Mouse (Mus musculus): ENCODE results near the gene Sh2d3c.
A peak's percentile ranks its signal among the peaks of the same experiment; 100 is the strongest.

Gene Sh2d3c

DNA sequence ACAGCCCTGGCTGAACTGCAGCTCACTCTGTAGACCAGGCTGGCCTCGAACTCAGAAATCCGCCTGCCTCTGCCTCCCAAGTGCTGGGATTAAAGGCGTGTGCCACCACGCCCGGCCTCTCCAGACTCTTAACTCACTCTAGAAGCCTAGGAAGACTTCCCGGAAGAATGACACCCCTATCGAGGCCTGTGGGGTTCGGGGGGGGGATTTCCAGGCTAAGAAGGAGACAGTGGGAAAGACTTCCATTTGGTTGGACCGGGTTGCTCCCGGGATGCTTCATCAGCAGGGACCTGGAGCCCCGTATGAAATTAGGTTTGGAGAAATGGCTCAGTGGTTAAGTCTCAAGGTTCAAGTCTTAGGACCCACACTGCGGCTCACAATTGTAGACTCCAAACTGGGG is 26.2 kb upstream of the Sh2d3c start:
- no peak for DNase-seq (ENCODE audit: low read depth, low spot score)

DNA sequence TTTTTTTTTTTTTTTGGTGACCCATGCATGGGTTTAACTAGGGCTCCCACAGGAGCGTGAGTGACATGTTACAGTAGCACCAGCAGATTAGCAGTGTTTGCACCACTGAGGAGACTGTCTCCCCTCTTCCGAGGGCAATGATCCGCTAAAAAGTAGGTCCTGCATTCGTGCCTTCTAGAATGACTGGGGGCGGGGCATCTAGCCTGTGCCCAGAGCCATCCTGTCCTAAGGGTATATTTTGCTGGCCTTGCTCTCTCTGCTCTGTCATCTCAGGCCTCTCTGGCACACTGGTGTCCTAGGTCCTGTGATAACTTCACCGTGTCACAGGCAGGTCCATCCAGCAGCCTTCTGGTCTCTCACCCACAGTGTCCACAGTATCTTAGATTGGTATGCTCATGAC is 21.2 kb upstream of the Sh2d3c start:
- no peak for DNase-seq (ENCODE audit: low read depth, low spot score)

DNA sequence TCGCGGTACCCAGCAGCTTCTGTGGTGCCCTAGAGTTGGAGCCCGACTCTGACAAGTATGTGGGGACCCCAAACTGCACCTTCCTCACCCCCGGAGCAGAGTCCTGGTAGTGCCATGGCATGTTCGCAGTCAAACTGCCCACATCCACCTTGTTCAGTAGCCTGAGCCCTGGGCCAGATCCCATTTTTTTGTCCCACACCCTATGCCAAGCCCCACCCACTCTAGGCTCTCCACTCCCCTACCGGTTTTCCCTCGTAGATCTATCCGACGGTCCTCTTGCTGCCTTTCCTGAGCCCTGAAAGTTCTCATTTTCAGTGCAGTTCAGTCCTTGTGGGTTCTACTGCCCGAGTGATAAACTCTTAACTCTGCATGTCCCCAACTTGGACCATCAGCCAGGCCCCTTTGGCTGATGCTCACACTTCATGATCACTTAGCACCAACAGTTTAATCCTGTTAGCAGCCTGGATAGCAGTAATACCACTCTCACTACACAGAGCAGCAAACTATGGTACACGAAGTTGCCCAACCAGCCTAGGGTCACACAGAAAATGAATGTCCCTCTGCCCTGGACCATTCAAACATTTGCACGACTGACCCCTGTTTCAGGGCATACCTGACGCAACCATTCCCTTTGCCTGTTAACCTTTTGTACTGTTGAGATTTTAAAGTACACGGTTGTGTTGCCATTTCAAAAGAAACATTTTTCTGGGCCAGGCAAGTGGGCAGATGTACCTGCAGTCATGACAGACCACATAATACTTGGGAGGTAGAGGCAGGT is 19.7 kb upstream of the Sh2d3c start:
- DNase-seq (ENCODE audit: low read depth, low spot score), result no peak

DNA sequence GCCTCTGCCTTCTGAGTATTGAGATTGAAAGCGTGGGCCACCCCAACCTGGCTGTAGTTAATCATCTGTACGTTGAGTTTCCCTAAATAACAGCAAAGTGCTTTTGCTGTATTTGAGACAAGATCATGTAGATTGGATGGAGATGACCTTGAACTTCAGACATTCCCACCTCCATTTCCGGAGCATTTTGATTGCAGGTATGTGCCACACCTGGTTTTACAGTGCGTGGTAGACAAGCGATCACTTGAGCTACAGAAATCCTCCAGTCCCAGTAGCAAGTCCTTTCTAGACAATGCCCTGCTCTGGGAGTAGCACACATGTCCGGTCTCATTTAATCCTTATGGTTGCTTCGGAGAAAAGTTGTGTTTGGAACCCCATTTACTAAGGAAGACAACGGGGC is 17.8 kb upstream of the Sh2d3c start:
- no peak for DNase-seq (ENCODE audit: low read depth, low spot score)

DNA sequence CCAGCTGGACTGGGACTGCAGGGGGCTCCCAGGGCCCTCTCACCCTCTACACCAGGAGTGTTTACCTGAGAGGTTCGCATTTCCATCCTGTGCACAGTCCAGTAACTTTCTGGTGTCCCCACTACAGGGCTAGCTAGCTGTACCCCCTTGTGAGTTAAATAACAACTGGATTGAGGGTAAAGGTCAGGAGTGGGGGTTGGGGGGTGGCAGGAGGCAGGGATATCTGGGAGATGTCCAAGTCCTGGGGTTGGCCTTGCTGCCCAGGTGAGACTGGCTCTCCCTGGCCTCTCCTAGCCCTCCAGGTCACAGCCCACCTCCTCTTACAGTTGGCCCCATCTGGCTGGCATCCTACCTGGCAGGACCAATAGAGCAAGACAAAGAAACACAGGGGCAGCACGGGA is 16.8 kb upstream of the Sh2d3c start, which contains the start of gene Fpgs:
TSS of gene Fpgs (minus strand) at position 125 of the 401 bp plus-strand sequence.
- no peak for DNase-seq (ENCODE audit: low read depth, low spot score)

DNA sequence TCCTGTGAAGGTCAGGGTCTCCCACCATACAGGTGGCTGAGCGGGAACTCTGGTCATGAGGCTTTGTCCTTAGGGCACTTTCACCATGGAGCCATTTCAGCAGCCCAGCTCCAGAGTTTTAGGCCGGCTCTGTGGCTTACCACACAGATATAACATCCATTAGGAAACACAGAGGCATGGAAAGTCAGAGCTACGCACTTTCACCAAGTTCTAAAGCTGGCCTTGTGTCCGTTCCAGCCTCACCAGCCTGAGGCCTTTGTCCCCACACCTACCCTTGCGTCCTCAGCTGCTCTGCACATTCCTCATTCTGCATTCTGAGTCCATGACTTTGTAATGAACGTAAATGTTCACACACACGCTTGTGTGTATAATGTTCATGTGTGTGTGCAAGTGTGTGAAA is 15.8 kb upstream of the Sh2d3c start:
- DNase-seq (ENCODE audit: low read depth, low spot score), result no peak

DNA sequence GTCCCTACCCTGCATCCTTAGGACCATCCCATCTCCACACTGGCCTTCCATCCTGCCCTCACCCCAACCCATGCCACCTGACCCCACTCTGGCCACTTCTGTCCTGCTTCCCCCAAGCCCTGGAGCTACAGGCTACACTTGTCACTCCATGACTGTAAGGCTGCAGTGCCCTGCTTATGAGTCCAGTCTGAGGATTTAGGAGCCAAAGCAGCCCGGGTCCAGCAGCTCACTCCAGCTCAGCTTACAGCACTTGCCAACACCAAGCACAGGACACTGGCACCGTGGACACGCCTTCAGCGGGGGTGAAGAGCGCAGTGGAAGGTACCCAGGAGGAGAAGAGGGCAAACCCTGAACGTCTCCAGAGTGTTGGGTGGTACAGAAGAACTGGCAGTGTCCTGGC is 13.9 kb upstream of the Sh2d3c start:
- DNase-seq (ENCODE audit: low read depth, low spot score), result no peak

DNA sequence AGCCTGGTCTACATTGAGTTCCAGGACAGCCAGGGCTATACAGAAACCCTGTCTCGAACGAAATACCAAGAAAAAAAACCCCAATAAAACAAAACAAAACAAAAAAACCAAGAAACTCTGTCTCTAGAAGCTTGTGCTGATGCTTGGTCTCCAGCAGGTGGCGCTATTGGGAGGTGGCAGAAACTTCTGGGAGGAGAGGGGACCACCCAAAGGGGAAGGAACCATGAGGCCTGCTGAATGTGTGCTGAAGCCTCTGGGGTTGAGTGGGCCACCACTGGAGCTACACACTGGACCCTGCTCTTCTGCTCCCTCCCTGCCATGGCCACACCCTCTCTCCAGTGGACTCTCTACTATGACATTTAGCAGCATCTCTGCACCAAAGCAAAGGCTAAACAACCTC is 12.2 kb upstream of the Sh2d3c start:
- DNase-seq (ENCODE audit: low read depth, low spot score), result peak; percentile 58

DNA sequence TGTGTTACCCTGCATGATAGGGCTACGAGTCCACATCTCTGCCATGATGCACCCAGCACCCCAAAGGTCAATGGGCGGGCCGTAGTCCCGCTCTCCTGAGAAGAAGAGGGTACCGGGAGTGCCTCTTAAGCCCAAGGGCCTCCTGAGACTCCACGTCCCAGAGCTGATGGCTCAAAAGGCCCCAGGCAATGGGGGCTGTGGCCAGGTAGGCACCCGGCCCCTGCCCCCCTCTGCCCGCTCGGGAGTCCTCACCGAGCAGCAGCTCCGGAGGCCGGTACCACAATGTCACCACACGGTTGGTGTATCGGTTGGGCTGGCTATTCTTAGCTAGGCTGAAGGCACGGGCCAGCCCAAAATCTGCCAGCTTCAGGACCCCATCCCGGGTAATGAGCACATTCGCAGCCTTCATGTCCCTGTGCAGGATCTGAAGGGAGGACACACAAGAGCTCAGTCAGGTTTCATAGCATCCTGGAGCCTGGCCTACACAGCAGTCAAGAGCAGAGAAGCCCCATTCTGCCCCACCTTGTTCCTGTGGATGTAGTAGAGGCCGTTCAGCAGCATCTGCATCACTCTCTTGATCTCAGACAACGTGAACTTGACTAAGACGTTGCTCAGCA is 11.2 kb upstream of the Sh2d3c start:
- no peak for DNase-seq (ENCODE audit: low read depth, low spot score)

DNA sequence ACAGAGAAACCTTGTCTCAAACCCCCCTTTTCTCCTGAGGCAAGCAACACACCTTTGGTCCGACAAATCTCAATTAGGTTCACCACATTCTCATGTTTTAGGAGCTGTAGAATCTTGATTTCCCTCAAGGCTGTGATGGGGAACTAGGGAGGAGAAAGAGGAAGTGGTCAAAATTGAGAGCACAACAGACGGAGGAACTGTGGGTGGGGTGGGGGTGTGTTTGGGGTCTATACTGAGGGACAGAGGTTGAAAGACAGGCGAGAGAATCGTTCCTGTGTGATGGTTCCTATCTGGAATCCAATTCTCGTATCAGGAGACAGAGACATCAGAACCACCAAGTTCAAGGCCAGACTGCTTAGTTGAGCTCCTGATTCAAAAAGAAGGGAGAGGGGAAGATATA is 10.4 kb upstream of the Sh2d3c start:
- DNase-seq (ENCODE audit: low read depth, low spot score), result no peak

DNA sequence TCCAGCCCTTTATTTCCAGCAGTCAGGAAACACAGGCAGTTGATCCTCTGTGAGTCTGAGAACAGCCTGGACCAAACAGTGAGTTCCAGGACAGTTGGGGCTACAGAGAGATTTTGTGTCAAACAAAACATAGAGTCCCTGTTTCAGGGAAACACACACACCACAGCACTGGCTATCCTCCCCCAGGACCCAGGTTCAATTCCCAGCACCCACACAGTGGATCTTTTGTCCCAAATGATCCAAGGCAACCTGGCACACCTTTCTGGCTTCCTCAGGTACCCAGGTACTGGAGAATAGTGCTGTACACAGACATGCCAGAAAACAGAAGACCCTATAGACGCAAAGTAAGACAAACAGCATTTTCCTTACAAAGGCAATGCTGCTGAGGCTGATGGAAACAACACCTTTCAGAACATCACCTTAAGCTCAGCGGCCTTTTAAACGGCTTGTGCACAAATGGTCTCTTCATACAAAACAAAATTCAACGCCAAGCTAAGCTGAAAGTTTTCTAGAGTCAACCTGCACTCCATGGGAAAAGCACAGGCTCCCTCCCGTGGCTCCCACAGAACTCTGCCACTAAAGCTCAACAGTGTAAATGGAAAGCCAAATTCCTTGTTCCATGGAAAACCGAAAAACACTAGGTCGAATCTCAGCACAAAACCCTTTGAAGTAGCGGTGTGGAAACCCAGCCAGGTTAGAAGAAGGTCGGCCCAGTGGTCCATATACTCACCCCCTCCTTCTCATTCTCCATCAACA is 9.4 kb upstream of the Sh2d3c start:
- no peak for DNase-seq (ENCODE audit: low read depth, low spot score)

DNA sequence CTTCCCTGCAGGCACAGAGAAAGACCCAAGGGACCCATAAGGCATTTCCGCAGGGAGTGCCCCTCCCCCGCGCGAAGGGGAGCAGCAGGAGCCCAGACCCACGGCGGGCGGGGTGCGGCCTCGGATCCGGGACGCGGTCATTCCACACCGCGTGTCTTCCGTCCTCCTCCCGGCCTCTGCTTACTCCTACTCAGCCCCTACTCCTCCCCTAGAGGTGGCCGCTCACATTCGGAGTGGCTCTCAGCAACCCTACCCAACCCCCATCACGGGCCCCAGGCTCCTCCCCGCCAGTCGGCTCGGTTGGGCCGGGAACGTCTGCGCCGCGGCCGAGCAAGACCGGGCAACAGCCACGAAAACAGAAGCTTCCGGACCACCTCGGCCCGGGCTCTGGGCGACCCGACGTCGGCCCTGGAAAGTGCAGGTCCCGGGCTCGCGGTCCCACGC is 8.7 kb upstream of the Sh2d3c start:
- DNase-seq (ENCODE audit: low read depth, low spot score), result no peak

DNA sequence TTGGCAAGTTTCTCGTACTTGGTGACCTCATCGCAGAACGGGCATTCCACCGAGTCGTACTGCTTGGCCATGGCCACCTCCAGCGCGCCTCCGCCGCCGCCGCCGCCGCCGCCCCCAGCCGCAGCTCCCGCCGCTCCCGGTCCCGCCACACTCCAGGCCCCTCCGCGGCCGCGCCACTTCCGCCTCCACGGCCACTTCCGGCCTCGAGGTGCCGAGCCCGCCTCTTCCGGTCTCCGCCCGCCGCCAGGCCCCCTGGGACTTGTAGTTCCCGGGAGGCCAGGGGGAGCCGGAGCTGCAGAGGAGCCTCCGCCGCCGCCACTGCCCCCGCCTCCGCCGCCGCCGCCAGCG is 8.3 kb upstream of the Sh2d3c start:
- DNase-seq (ENCODE audit: low read depth, low spot score), result peak; percentile 65

DNA sequence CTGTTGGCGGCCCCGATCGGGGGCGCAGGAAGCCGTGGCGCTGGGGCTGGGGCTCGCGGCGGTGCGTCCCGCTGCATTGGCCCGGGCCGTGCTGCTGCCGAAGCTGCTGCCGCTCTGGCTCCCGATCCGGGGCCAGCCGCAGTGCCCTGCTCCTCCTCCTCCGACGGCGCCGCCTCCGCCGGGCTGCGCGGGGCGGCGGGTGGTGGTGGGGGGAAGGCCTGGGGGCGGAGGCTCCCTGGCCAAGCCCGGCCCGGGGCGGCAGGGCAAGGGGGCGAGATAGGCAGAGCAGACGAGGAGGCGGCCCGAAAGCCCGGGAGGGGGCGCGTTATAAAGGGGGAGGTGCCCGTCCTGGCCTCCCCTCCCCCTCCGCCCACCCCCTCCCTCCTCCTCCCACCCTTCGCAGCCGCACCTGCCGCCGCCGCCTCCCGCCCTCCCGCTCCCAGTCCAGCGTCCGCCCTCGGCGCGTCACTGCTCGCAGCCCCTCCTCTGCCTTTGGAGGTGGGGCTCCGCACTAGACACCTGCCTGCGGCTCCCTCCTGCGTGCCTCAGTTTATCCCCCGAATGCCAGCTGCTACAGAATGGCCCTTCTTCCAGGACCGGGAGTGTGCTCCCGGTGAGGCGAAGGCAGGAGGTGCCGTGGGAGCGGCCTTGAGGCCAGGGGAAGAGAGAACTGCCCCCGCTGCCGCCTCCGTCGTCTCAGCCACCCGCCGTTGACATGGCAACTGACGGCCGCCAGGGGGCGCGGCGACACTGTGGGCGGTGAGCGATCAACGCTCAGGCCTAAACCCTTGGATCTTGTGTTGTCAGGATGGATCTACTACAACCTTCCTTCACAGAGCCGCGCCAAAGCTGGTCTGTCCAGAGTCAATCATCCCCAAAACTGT is 7.7 kb upstream of the Sh2d3c start, which contains the start of gene Cdk9:
TSS of gene Cdk9 (minus strand) at position 143 of the 884 bp plus-strand sequence.
- DNase-seq (ENCODE audit: low read depth, low spot score), result peak; percentile 72

DNA sequence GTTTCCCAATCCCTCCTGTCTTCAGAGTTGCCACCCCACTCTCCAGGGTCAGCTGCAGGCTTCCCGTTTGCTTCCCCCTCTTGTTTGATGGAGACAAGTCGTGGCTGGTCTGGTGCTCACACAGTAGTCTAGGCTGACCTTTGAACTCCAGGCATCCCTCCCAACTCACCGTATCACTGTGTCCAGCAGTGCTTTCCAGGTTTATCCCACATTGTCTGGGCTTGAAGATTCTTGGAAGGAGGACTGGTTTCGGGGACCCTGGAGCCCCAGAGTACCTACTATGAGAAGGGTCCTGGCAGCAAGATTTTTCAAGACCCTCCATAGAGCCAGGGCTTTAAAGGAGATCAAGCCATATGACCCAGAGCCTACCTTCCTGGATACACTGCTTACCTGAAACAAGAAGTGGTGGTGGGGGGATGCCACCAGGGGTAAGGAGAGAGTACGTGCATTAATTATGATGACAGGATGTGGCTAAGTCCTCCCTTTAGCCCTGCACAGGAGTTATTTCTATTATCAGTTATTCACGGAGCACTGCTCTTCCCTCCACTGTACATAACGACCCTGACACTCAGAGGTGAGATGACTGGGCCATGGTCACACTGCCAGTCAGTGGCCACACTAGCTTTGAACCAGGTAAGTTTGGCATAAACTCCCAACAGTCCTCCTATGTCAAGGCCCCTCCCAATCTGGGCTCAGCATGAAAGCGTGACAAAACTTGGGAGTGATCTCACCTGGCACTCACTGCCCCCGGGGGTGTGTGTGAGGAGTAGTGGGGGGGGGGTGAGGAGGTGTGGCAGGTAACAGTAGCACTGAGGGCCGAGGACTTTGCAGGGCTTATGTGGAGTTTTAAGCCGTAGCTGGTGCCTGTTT is 6.5 kb upstream of the Sh2d3c start:
- DNase-seq (ENCODE audit: low read depth, low spot score), result no peak

DNA sequence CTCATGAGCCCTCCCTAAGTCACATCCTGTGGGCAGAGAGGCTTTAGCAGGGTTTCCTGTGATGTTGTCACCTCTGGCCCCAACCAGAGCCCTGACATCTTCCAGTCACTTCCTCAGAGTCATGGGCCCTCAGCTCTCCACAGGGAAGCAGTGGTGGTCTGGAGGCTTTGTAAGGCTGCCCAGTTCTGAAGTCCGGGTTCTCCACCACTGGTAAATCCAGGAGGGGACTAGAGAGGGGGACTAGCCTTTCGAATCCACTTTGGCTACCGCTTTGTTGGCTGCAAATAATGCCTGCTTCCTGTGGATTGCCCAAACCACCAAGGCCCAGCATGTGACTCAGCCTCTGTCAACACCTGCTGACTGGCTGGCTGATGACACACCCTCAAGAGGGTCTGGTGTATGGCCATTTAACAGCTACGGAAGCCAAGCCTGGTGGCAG is 5.8 kb upstream of the Sh2d3c start:
- no peak for DNase-seq (ENCODE audit: low read depth, low spot score)

DNA sequence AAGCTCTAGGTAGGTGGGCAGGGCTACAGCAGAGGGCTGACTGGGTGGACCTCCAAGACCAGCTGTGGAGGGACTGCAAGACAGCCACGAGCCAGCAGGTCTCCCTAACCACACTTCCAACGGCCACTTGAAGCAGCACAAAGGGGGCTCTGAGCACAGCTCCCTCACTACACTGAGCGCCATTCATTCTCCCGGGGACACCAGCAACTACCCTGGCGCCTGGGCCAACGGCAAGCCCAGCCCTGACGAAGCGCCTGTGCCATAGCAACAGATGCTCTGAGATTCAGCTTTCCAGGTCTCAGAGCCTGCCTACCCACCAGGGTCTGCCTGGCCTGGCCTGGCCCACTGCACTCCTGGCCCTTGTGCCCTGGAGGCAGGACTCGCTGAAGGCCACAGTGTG is 2.1 kb upstream of the Sh2d3c start:
- DNase-seq (ENCODE audit: low read depth, low spot score), result no peak

DNA sequence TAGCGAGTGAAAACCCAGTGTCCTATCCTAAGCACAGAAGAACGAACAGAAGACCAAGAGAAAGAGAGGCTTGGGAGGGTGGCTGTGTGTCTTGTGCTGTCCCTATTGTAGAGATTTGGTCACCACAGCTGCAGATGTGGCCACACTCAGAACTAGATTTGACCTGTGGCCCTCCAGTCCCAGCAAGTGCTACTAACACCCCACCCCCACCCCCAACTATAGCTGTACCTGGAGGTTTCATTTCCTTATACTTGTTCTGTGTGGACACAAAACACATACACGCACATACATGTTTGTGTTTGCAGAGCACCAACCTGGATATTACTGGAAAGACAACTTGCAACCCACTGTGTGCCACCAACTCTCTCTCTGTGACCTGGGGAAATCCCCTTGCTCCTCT is 802 bp upstream of the Sh2d3c start:
- DNase-seq (ENCODE audit: low read depth, low spot score), result no peak

DNA sequence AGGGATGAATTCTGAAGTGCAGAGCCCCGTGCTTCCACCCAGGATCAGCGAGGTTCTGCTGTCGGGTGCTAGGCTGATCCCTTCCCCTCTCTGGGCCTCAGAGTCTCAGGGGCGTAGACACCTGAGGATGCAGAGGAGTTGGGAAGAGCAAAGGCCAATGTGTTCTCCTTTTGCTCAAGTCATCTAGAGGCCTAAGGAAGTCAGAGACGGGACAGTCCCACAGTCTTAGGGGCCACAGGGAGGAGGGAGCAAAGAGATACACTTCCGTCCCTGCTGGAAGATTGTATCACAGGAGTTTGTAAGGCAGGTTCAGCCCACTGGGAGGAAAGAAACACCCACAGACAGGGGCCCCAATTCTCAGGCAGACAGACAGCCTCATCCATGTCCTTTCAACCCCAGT is 1.2 kb downstream of the Sh2d3c start:
- DNase-seq (ENCODE audit: low read depth, low spot score), result no peak

DNA sequence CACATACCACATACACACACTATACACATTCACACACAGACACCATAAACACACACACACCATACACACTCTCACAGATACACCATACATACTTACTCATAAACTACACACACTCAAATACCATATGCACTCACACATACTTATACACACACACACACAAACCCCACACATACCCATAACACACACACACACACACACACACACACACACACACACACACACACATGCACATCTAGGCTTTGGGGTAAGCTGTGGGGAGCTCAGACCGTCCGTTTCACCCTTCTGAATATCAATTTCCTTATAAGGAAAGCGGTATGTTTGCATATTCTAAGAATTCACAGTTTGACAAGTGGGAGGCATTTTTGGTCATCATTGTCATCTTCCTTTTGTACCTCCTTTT is 1.7 kb downstream of the Sh2d3c start:
- no peak for DNase-seq (ENCODE audit: low read depth, low spot score)

DNA sequence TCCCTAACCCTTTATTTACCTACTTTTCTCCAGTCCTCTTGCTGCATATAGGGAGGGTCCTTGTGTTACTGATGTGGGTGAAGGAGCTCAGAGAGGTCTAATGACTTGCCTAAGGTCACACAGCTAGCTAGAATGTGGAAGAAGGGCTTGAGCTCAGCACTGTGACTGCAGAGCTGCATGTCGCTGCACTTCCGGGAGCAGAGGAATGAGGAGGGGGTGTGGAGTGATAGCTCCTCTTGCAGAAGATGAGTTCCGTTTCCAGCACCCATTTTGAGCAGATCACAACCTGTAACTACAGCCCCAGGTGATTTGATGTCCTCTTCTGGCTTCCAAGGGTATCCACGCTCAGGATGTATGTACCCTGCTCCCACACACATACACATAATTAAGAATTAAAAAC is 3.3 kb downstream of the Sh2d3c start:
- no peak for DNase-seq (ENCODE audit: low read depth, low spot score)
